Mouse (Mus musculus): ENCODE measurements at regions not wholly inside any gene's neighbourhood (a gene's known extent, or its start where the extent isn't known, plus 50 kb on each side); places are given as distances from the start of the nearest gene placed in this dataset.

GRCm38 (mm10) chr13:90473041-90473825 lies 383.8 kb upstream of the Xrcc4 start:
- Histone ChIP-seq H3K4me3 (ENCODE audit: low read depth, low read length) (no peak overlapping the region), H3K27me3 (ENCODE audit: control insufficient read depth, insufficient read depth, low read length, poor library complexity, severe bottlenecking) (no peaks in the 10 kb centered on the region), H3K9me3 (replicated peaks; ENCODE audit: control insufficient read depth, insufficient read depth, low read length, poor library complexity, severe bottlenecking) (no peaks in the 10 kb centered on the region), H3K36me3 (ENCODE audit: control insufficient read depth, insufficient read depth, low read length, poor library complexity, severe bottlenecking) (no peaks in the 10 kb centered on the region), H3K27ac (ENCODE audit: insufficient read depth, low read length) (no peak overlapping the region), H3K4me1 (ENCODE audit: control insufficient read depth, insufficient read depth, low read length) (no peaks in the 10 kb centered on the region), H3K9ac (ENCODE audit: low read depth, poor library complexity, severe bottlenecking) (no peak overlapping the region)
- no peak for TF ChIP-seq POLR2A (IDR thresholded peaks at IDR 0.05; ENCODE audit: insufficient read depth, low read length)
- no peak for TF ChIP-seq CTCF (IDR thresholded peaks at IDR 0.05; ENCODE audit: low read depth, low read length)
- TF ChIP-seq EP300 (IDR thresholded peaks at IDR 0.05; ENCODE audit: insufficient read depth, low read depth, low read length) = no peak

- H3K9me3 ChIP-seq (replicated peaks; ENCODE audit: control insufficient read depth, insufficient read depth, low read length, poor library complexity, severe bottlenecking) = no peaks in the 10 kb centered on the region
- no peaks in the 10 kb centered on the region for H3K27me3 ChIP-seq (ENCODE audit: control insufficient read depth, insufficient read depth, low read length, poor library complexity, severe bottlenecking)
- H3K4me3 ChIP-seq (ENCODE audit: low read depth, low read length) = no peak overlapping the region
- H3K27ac ChIP-seq (ENCODE audit: insufficient read depth, low read length) = no peak overlapping the region
- H3K9ac ChIP-seq (ENCODE audit: low read depth, poor library complexity, severe bottlenecking) = no peak overlapping the region
- H3K36me3 ChIP-seq (ENCODE audit: control insufficient read depth, insufficient read depth, low read length, poor library complexity, severe bottlenecking) = no peaks in the 10 kb centered on the region
- no peak for TF ChIP-seq POLR2A (IDR thresholded peaks at IDR 0.05; ENCODE audit: insufficient read depth, low read length)
- TF ChIP-seq EP300 (IDR thresholded peaks at IDR 0.05; ENCODE audit: insufficient read depth, low read depth, low read length) = no peak
- no peak for TF ChIP-seq CTCF (IDR thresholded peaks at IDR 0.05; ENCODE audit: low read depth, low read length)
- no peaks in the 10 kb centered on the region for H3K4me1 ChIP-seq (ENCODE audit: control insufficient read depth, insufficient read depth, low read length)
These were observed 376.7 kb upstream of the Xrcc4 start for GRCm38 (mm10) chr13:90466096-90466495.

- Histone ChIP-seq H3K27ac (ENCODE audit: insufficient read depth, low read length) (no peak overlapping the region), H3K4me3 (ENCODE audit: low read depth, low read length) (no peak overlapping the region), H3K4me1 (ENCODE audit: control insufficient read depth, insufficient read depth, low read length) (no peaks in the 10 kb centered on the region), H3K9me3 (replicated peaks; ENCODE audit: control insufficient read depth, insufficient read depth, low read length, poor library complexity, severe bottlenecking) (no peaks in the 10 kb centered on the region), H3K27me3 (ENCODE audit: control insufficient read depth, insufficient read depth, low read length, poor library complexity, severe bottlenecking) (no peaks in the 10 kb centered on the region), H3K36me3 (ENCODE audit: control insufficient read depth, insufficient read depth, low read length, poor library complexity, severe bottlenecking) (no peaks in the 10 kb centered on the region), H3K9ac (ENCODE audit: low read depth, poor library complexity, severe bottlenecking) (no peak overlapping the region)
- TF ChIP-seq POLR2A (IDR thresholded peaks at IDR 0.05; ENCODE audit: insufficient read depth, low read length) (no peak), EP300 (IDR thresholded peaks at IDR 0.05; ENCODE audit: insufficient read depth, low read depth, low read length) (no peak), CTCF (IDR thresholded peaks at IDR 0.05; ENCODE audit: low read depth, low read length) (no peak)
These were observed 374.6 kb upstream of the Xrcc4 start for GRCm38 (mm10) chr13:90464051-90464450.

- no peak overlapping the region for H3K9ac ChIP-seq (ENCODE audit: low read depth, poor library complexity, severe bottlenecking)
- H3K36me3 ChIP-seq (ENCODE audit: control insufficient read depth, insufficient read depth, low read length, poor library complexity, severe bottlenecking) = no peaks in the 10 kb centered on the region
- H3K27me3 ChIP-seq (ENCODE audit: control insufficient read depth, insufficient read depth, low read length, poor library complexity, severe bottlenecking) = no peaks in the 10 kb centered on the region
- no peak overlapping the region for H3K4me3 ChIP-seq (ENCODE audit: low read depth, low read length)
- no peaks in the 10 kb centered on the region for H3K4me1 ChIP-seq (ENCODE audit: control insufficient read depth, insufficient read depth, low read length)
- no peak for TF ChIP-seq POLR2A (IDR thresholded peaks at IDR 0.05; ENCODE audit: insufficient read depth, low read length)
- TF ChIP-seq EP300 (IDR thresholded peaks at IDR 0.05; ENCODE audit: insufficient read depth, low read depth, low read length) = no peak
- TF ChIP-seq CTCF (IDR thresholded peaks at IDR 0.05; ENCODE audit: low read depth, low read length) = no peak
- H3K9me3 ChIP-seq (replicated peaks; ENCODE audit: control insufficient read depth, insufficient read depth, low read length, poor library complexity, severe bottlenecking) = no peaks in the 10 kb centered on the region
- no peak overlapping the region for H3K27ac ChIP-seq (ENCODE audit: insufficient read depth, low read length)
These were observed 374.0 kb upstream of the Xrcc4 start for GRCm38 (mm10) chr13:90463381-90463780.

GRCm38 (mm10) chr13:90454631-90455030 lies 365.2 kb upstream of the Xrcc4 start:
- Histone ChIP-seq H3K27ac (ENCODE audit: insufficient read depth, low read length) (no peak overlapping the region), H3K9me3 (replicated peaks; ENCODE audit: control insufficient read depth, insufficient read depth, low read length, poor library complexity, severe bottlenecking) (peaks cover 17% of the 10 kb centered on the region; the same call in 1 of the 2 replicates), H3K27me3 (ENCODE audit: control insufficient read depth, insufficient read depth, low read length, poor library complexity, severe bottlenecking) (no peaks in the 10 kb centered on the region), H3K9ac (ENCODE audit: low read depth, poor library complexity, severe bottlenecking) (no peak overlapping the region), H3K36me3 (ENCODE audit: control insufficient read depth, insufficient read depth, low read length, poor library complexity, severe bottlenecking) (no peaks in the 10 kb centered on the region), H3K4me3 (ENCODE audit: low read depth, low read length) (no peak overlapping the region), H3K4me1 (ENCODE audit: control insufficient read depth, insufficient read depth, low read length) (no peaks in the 10 kb centered on the region)
- no peak for TF ChIP-seq CTCF (IDR thresholded peaks at IDR 0.05; ENCODE audit: low read depth, low read length)
- no peak for TF ChIP-seq POLR2A (IDR thresholded peaks at IDR 0.05; ENCODE audit: insufficient read depth, low read length)
- TF ChIP-seq EP300 (IDR thresholded peaks at IDR 0.05; ENCODE audit: insufficient read depth, low read depth, low read length) = no peak

GRCm38 (mm10) chr13:90426901-90427300 lies 337.5 kb upstream of the Xrcc4 start:
- Histone ChIP-seq H3K9ac (ENCODE audit: low read depth, poor library complexity, severe bottlenecking) (no peak overlapping the region), H3K4me1 (ENCODE audit: control insufficient read depth, insufficient read depth, low read length) (no peaks in the 10 kb centered on the region), H3K27me3 (ENCODE audit: control insufficient read depth, insufficient read depth, low read length, poor library complexity, severe bottlenecking) (no peaks in the 10 kb centered on the region), H3K36me3 (ENCODE audit: control insufficient read depth, insufficient read depth, low read length, poor library complexity, severe bottlenecking) (no peaks in the 10 kb centered on the region), H3K4me3 (ENCODE audit: low read depth, low read length) (no peak overlapping the region), H3K9me3 (replicated peaks; ENCODE audit: control insufficient read depth, insufficient read depth, low read length, poor library complexity, severe bottlenecking) (peaks cover 21% of the 10 kb centered on the region), H3K27ac (ENCODE audit: insufficient read depth, low read length) (no peak overlapping the region)
- TF ChIP-seq POLR2A (IDR thresholded peaks at IDR 0.05; ENCODE audit: insufficient read depth, low read length) (no peak), EP300 (IDR thresholded peaks at IDR 0.05; ENCODE audit: insufficient read depth, low read depth, low read length) (no peak), CTCF (IDR thresholded peaks at IDR 0.05; ENCODE audit: low read depth, low read length) (no peak)
